Mouse (Mus musculus): Measurements from ENCODE around the gene Csnk2b. TPM values are rescaled to one million over a fixed set of nuclear protein-coding genes. Genes with fewer than 3 reads are reported as not detected.

The Csnk2b gene
- polyA plus RNA-seq, 1 experiment, result 257 TPM

DNA sequence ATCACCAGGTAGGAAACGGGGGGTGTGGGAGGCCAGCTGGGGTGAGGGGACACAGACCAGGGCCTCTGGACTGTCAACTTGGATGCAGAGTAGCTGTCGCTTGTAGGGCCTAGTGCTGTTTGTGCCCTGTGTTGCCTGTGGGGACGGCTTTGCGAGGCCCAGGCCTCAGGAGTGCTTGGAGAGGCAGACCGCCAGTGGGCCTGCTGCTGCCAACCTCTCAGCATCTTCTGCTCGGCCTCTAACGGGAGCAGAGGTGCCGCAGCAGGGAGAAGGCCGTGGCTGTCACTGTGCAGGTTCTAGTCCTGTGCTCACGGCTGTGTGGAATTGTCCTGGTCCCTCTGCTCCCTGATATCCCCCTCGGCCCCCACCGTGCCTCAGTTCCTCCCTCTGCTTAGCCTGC lies 25.3 kb downstream of the Csnk2b start:
- no peak for DNase-seq (ENCODE audit: low read depth)
- TF ChIP-seq POLR2A (IDR thresholded peaks at IDR 0.05; ENCODE audit: borderline replicate concordance, extremely low read depth, insufficient read depth, insufficient read length, poor library complexity, severe bottlenecking), result no peak
- no peak for TF ChIP-seq CTCF (IDR thresholded peaks at IDR 0.05; ENCODE audit: borderline replicate concordance, extremely low read depth, insufficient read depth, insufficient read length)

DNA sequence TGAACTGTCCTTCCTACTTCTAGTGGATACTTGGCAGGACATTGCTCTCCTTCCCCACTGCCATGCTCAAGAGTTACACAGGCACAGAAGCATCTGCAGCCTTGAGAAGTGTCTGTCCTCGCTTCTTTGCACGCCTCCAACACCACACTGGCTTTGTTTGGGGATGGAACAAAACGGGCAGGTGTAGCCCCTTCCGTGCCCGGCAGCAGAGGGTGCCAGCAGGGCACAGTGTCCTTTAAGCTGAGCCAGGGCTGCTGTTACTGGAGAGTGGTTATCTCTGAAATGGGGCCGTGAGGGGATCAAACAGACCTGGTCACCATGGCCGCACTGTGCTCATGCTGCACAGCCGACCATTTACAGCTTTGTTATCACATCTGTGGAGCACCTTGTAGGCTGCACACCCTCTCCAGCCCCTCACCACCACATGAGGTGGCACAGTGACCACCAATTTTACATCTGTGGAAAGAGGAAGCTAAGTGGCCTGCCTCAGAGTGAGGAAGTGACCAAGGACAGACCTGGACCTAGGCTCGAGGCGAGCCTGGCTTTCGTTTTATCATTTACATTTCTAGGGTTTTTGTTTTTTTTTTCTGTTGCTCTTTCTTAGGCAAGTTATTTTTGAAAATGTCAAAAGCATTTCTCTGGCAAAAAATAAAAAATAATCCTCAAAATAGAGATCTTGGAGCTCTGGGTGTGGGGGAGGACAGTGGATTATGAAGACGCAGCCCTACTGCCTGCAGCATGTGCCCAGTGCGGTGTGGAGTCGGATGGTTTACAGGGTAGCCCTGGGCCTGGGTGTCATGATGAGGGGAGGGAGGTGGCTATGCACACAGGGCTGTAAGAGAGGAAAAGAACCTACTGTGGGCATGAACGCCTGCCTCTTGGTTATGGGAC lies 27.1 kb downstream of the Csnk2b start:
- DNase-seq (ENCODE audit: low read depth), result no peak
- TF ChIP-seq POLR2A (IDR thresholded peaks at IDR 0.05; ENCODE audit: borderline replicate concordance, extremely low read depth, insufficient read depth, insufficient read length, poor library complexity, severe bottlenecking) (no peak), CTCF (IDR thresholded peaks at IDR 0.05; ENCODE audit: borderline replicate concordance, extremely low read depth, insufficient read depth, insufficient read length) (no peak)

DNA sequence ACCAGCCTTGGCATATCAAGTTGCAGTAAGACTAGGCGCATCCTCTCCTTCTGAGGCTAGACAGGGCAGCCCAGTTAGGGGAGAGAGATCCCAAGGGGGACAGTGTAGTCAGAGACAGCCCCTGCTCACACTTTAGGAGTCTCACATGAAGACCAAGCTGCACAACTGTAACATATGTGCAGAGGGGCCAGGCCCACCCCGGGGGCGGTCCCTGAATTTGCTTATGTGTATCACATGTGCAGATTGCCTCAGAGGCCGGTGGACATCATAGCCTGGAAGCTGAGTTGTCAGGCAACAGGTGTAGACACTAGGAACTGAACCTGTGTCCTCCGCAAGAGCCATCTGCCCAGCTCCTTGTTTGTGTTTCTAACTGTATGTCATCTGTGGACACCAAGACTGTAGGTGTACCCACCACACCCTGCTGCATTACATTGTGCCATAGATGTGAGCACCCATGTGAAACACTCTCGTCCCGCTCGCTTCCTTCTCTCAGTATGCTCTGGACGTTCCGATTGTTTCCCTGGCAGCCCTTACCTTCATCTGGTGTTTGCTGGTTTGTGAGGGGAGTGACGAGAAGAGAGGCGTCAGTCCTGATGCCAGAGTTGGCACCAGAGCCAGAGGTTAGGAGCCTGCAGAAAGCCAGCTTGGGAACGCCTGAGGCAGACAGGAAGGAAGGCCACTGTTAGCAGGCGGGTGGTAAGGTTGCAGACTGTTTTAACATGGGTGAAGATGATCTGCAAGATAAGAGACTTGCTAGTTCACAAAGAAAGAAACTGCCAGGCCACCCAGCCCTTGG lies 29.3 kb downstream of the Csnk2b start:
- no peak for DNase-seq (ENCODE audit: low read depth)

DNA sequence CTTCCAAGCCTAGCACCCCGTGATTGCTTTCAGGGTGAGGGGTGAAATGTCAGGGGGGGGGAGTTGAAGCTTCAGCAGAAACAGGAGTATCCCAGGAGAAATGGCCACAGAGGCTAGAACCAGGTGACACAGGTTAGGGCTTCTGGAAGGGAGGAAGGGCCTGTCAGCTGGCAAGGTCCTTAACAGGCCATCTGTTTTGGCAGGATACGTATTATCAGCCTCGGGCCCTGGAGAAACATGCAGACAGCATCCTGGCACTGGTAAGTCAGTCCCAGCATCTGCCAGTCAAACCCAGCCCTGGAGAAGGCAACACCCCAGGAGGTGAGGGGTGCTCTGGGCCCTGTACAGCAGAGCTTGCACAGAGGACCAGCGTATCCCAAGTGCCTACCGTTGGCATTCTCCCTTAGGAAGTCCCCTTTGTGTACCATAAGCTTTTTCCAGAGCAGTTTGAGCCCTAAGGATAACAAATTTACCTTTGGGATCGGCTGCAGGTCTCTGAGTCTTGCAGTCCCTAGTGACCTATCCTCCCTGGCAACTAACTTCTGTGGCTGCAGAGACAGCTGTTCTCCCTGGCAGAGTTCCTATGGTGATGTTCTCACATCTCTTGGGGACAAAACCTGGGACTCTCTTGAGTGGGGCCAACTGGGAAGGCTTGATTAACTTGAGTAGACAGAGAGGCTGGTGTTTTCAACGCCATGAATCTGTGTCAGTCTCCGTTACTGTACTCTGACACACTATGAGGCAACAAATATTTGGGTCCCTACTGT lies 31.5 kb downstream of the Csnk2b start:
- peak; percentile 78 for DNase-seq (ENCODE audit: low read depth)
- TF ChIP-seq POLR2A (IDR thresholded peaks at IDR 0.05; ENCODE audit: borderline replicate concordance, extremely low read depth, insufficient read depth, insufficient read length, poor library complexity, severe bottlenecking) (no peak), CTCF (IDR thresholded peaks at IDR 0.05; ENCODE audit: borderline replicate concordance, extremely low read depth, insufficient read depth, insufficient read length) (no peak)

More for the DNA sequence above, 29.3 kb downstream of the Csnk2b start:
- TF ChIP-seq POLR2A (IDR thresholded peaks at IDR 0.05; ENCODE audit: borderline replicate concordance, extremely low read depth, insufficient read depth, insufficient read length, poor library complexity, severe bottlenecking) (no peak), CTCF (IDR thresholded peaks at IDR 0.05; ENCODE audit: borderline replicate concordance, extremely low read depth, insufficient read depth, insufficient read length) (no peak)

DNA sequence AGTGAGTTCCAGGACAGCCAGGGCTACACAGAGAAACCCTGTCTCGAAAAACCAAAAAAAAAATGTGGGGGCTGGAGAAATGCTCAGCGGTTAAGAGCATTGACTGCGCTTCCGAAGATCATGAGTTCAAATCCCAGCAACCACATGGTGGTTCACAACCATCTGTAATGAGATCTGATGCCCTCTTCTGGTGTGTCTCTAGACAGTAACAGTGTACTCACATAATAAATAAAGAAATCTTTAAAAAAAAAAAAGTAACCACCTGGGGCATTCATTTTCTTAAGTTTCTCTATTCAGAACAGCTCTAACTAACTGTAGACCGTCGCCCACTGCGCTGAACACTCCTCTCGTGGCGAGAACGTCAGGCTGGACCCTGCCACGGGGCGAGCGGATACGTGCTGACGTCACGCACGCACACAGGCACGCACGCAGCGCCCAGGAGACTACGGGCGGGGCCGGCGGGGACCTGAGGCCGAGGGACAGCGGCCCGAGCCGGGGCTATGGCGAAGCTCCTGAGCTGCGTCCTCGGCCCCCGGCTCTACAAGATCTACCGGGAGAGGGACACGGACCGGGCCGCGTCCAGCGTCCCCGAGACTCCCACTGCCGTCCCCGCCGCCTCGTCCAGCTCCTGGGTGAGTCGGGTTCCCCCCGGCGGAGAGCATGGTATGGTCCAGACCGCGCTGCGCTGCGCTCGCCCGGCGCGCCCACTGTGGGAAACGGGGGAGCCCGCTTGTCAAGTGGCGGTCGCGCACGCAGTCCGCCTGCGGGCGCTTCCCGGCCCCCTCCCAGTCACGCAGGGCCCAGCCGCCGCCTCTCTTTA lies 32.8 kb downstream of the Csnk2b start, which contains the start of gene Abhd16a:
TSS of gene Abhd16a (plus strand) at position 439 of the 820 bp plus-strand sequence.
- DNase-seq (ENCODE audit: low read depth), result peak; percentile 97
- TF ChIP-seq CTCF (IDR thresholded peaks at IDR 0.05; ENCODE audit: borderline replicate concordance, extremely low read depth, insufficient read depth, insufficient read length), result no peak
- TF ChIP-seq POLR2A (IDR thresholded peaks at IDR 0.05; ENCODE audit: borderline replicate concordance, extremely low read depth, insufficient read depth, insufficient read length, poor library complexity, severe bottlenecking), result peak; percentile 90

DNA sequence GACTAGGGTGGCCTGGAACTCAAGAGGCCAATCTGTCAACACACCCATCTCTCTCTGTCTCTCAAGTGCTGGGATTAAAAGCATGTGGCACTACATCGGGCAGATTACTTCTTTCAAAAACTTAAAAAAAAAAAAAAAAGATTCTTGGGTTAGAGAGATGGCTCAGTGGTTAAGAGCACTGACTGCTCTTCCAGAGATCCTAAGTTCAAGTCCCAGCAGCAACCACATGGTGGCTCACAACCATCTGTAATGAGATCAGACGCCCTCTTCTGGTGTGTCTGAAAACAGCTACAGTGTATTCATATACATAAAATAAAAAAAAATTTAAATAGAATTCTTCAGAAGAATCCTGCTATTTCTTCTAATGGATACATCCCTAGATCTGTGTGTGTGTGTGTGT lies 33.7 kb downstream of the Csnk2b start:
- DNase-seq (ENCODE audit: low read depth), result no peak

DNA sequence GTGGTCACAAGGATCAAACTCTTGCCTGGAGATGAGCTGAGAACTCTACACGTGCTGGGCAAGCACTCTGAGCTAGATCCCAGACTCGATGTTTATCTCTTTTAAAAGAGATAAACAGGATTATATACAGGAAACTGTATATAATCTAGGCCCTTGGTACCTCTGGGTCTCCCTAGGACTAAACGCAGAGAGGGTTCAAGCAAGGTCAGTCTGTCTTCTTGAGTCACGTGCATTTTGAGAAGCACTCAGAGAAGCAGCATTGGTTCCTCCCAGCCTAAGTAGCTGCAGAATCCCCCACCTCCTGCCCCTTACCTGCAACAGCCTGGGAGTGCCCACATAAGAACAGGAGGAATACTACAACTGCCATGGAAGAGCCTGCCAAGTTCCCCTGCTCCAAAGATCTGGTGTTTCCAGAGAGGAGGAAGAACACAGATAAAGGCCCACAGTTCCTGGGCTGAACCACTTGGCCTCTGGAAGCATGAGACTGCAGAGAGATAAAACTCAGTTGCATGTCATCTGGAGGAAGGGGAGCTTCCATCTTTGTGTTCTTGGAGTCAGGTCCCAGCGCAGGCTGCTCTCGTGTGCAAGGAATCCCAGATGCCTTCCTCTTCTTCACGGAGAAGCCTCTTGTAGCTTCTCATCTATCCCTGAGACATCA lies 36.5 kb downstream of the Csnk2b start, which contains the start of gene Ly6g6f:
TSS of gene Ly6g6f (minus strand) at position 403 of the 658 bp plus-strand sequence.
- TF ChIP-seq CTCF (IDR thresholded peaks at IDR 0.05; ENCODE audit: borderline replicate concordance, extremely low read depth, insufficient read depth, insufficient read length) (no peak), POLR2A (IDR thresholded peaks at IDR 0.05; ENCODE audit: borderline replicate concordance, extremely low read depth, insufficient read depth, insufficient read length, poor library complexity, severe bottlenecking) (no peak)
- DNase-seq (ENCODE audit: low read depth), result no peak

More for the DNA sequence above, 33.7 kb downstream of the Csnk2b start:
- TF ChIP-seq POLR2A (IDR thresholded peaks at IDR 0.05; ENCODE audit: borderline replicate concordance, extremely low read depth, insufficient read depth, insufficient read length, poor library complexity, severe bottlenecking) (no peak), CTCF (IDR thresholded peaks at IDR 0.05; ENCODE audit: borderline replicate concordance, extremely low read depth, insufficient read depth, insufficient read length) (no peak)

DNA sequence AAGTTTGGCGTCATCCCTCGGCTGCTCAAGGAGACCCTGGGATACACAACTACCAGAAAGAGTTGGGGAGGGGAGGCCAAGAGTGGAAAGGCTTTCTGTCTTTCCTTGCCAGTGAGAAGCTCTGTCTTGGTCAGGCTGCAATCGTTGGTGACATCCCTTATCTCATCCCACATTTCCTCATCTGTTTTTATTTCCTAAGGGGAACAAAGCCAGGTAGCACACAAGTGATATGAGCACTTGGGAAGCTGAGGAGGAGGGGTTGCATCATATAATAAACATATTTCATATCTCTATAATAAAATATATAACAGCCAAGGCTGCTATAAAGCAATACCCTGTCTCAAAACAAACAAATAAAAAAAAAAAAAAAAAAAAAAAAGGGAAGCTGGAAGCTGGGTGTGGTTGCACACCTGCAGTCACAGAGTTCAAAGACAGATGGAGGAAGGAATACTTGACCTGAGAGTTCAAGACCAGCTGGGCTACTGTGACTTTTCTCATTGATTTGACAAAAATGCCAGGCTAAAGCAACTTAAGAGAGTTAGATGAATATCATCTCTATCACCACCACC lies 37.8 kb downstream of the Csnk2b start:
- no peak for TF ChIP-seq CTCF (IDR thresholded peaks at IDR 0.05; ENCODE audit: borderline replicate concordance, extremely low read depth, insufficient read depth, insufficient read length)
- no peak for DNase-seq (ENCODE audit: low read depth)

DNA sequence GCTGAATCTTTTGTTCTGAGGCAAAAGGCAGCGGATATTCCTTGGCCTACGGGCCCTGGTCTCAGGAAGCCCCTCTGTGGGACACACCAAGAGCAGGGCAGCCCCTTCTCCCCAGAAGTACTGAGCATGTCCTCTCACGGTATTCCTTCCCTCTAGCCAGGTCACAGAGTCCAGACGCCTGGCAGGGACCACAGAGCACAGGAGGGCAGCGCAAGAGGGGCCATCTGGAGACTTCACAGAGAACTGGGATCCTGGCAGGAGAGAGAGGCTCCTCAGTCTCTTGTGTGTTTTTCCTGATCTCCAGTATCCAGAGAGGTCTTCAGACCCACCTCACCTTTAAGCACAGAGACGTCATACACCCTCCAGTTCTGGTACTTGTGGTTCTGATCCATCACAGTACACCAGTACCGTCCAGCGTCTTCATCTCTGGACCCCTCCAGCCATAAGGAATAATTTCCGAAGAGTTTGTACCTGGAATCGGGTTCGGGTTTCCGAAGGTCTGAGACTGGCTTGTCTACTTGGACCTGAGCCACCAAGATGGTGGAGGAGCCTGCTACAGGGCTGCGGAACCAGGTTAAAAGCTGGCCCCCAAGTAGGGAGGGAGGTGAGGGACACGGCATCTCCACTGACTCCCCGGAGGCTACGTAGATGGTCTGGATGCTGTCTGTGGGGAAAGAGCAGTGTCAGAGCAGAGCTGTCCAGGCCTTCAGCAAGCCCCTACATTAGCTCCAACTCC lies 38.8 kb downstream of the Csnk2b start:
- no peak for DNase-seq (ENCODE audit: low read depth)
- TF ChIP-seq POLR2A (IDR thresholded peaks at IDR 0.05; ENCODE audit: borderline replicate concordance, extremely low read depth, insufficient read depth, insufficient read length, poor library complexity, severe bottlenecking) (no peak), CTCF (IDR thresholded peaks at IDR 0.05; ENCODE audit: borderline replicate concordance, extremely low read depth, insufficient read depth, insufficient read length) (no peak)

All from brain, embryonic 14.5 days (tissue).